Mouse (Mus musculus) ES-E14 (cell line): ENCODE data around the gene Fabp3.

Experiments used
- CHD2 ChIP-seq: IDR thresholded peaks from 2 replicates; pipeline ENCODE4 v1.6.1; 2014; ENCODE audit warnings: mild to moderate bottlenecking, low read depth, low read length, inconsistent platforms
- HCFC1 ChIP-seq: IDR thresholded peaks from 2 replicates; pipeline ENCODE4 v1.6.1; 2012; ENCODE audit warnings: low read length, inconsistent platforms, borderline replicate concordance; ENCODE audit not compliant: insufficient read depth
- ZC3H11A ChIP-seq: IDR thresholded peaks from 2 replicates; pipeline ENCODE4 v1.6.1; 2012; ENCODE audit warnings: low read depth, mild to moderate bottlenecking, inconsistent platforms, low read length, borderline replicate concordance

- no peak for TF ChIP-seq HCFC1
- TF ChIP-seq CHD2 = no peak
- TF ChIP-seq ZC3H11A = no peak
These were observed 6.0 kb upstream of the Fabp3 start for GRCm38 (mm10) chr4:130302285-130302870.
